Mouse (Mus musculus) adrenal gland, adult 2 months (tissue): Measurements from ENCODE around the gene Palld. TPM values are rescaled to one million over a fixed set of nuclear protein-coding genes. Genes with fewer than 3 reads are reported as not detected.

Experiments used
- DNase-seq: peaks from one replicate; pipeline ENCODE4 v3.0.0; 2021
- polyA plus RNA-seq: library from polyadenylated mRNA; depleted of rRNA; stranded (reverse); fragments of >200 nt; gene quantifications from 2 replicates; pipeline ENCODE4 v1.2.3, GENCODE M21; 2012
- total RNA-seq, 2 experiments: library from RNA; stranded (reverse); gene quantifications; 2 replicates each; pipeline ENCODE4 v1.2.3; 2021

The Palld gene
- total and polyA plus RNA-seq, 3 experiments, result 30.5 to 40.6 (median 35.8) TPM

- no peak for DNase-seq
Observed at GRCm38 (mm10) chr8:61685280-61685679, 217.2 kb downstream of the Palld start.

GRCm38 (mm10) chr8:61684280-61684939 is 218.1 kb downstream of the Palld start:
- no peak for DNase-seq

DNA sequence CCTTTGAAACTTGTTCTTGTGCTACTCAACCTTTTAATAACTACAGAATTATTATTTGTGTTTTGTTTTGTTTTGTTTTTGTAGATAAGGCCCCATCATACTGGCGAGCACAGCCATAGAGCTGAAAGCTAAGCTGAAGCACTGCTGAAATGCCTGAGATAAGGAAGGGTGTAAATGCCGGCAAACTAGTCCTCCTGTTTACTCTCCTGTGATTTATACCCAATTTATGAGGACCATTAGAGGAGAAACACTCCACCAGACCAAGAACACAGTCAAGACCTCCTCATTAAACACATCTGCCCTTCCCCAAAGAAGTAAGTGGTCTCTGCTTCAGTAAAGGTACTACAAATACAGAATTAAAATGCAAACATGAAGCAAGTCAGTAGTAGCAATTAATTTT is 219.6 kb downstream of the Palld start:
- no peak for DNase-seq

DNA sequence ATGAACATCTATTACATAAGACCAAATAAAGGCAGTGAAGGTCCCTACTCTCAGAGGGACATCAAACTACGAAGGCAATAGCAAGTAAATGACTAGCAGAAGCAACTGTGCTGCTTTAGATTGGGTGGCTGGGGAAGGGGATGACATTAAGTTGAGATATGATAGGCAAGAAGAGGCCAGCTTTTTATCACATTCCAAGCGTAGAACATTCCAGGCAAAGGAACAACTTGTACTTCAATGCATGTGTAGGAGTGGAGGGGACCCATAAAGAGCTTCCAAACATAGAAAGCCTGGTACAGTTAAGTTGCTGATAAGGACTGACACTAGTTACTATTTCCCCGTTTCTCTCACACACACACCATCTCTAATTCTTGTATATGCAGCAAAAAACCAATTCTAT is 221.3 kb downstream of the Palld start:
- no peak for DNase-seq

- no peak for DNase-seq
Observed at GRCm38 (mm10) chr8:61677227-61677626, 225.3 kb downstream of the Palld start.

DNA sequence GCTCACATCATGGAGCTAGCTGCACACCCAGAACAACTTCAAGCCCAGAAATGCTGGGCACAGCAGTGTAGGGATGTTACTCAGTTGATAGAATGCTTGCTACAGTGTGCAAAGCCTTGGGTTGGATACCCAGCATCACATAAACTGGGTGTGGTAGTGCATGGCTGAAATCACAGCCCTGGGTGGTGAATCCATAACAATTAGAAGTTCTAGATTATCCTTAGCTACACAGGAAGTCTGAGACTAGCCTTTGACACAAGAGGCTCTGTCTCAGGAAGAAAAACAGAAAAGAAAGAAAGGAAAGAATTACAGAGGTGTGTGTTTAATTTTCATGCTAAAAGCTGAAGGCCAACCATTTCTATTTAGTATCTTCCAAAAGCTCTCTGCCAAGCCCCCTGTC is 231.3 kb downstream of the Palld start:
- DNase-seq, result no peak

DNA sequence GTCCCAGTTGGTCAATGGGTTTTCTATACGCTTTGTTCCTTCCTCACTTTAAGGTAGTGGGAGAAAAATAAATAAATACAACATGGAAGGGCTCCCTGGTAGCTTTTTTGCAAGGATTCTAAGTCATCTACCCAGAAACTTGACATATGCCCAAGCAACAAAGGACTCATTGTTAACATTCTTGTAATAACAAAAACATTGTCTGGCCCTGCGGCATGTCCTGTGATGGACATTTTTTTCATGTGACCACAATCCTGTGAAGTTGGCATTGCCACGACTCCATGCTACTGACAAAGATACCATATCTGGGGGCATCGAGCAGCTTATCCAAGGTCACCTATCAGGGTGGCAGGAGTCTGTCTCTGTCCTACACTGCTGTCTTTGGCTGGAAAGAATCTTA is 232.1 kb downstream of the Palld start:
- no peak for DNase-seq

DNA sequence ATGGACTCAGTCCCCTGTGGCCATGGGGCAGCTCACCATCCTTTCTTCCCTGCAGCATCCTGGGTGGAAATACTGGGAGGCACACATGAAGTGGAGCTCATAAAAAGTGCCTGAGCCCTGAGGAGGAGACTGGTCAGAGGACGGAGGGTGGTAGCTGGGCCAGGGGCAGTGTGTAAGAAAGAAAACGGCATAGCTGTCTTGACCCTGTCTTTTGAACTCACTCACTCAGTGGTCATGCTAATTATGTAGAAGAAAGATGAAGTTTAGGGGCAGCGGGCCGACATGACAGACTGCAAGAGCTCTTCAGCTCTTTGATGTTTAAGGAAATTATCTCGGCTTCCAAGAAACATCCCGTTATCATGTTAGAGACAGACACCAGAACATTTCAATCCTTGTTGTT is 235.6 kb downstream of the Palld start:
- DNase-seq, result no peak

- peak; percentile 26 for DNase-seq
Observed at GRCm38 (mm10) chr8:61665021-61665420, 237.5 kb downstream of the Palld start.

DNA sequence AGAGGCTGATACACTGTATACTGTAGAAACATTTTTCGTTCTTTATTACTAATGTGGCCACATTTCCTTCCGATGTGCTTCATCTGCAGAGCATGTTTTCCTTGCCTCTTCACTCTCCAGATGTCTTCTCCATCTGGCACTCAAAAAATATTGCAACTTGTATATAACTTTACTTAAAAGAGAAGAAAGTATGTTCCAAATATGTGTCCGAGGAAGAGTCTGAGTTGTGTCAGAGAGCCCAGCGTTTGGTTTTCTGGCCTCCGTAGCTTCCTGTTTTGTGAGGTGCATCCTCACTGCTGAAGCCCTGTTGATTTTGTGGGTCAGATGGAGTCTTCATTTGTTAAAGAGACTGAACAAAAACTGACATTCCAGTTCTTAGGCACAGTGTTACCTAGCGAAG is 238.3 kb downstream of the Palld start:
- DNase-seq, result no peak

DNA sequence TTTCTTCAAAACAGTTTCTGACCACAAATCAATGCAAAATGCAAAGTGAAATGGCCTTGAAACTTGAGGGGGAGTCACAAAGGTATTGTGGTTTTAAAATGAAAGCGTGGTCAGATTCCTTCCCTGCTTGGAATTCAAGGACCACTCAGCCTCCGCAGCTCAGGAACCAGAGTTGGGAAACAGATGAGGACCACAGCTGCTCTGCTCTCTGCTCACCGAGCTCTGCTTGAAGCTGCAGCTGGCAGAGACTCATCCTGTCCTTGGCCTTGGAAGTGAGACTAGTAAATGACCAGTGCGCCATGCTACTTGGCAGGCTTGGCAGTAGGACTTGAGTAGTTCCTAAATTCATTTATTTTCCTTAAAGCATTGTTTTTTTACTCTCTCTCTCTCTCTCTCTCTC is 239.7 kb downstream of the Palld start:
- DNase-seq, result peak; percentile 72

- no peak for DNase-seq
Observed at GRCm38 (mm10) chr8:61661611-61662010, 240.9 kb downstream of the Palld start.

DNA sequence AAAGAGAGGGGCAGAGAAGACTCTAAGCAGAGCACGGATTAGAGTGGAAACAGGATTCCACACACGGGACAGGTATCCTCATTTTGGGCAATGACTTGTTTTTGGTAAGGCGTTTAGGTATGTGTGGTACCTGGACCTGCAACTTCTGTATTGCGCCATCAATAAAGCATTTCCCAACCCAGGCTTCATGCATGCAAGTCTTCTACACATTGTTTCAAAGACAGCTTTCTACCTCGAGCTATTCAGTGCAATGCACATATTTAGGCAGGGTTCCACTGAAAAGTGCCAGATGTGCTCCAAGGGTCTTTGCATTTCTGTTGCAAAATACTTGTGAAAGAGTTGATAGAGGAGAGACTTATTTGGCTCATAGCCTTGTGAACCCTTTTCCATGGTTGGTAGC is 241.5 kb downstream of the Palld start:
- DNase-seq, result no peak

GRCm38 (mm10) chr8:61651955-61652354 is 250.5 kb downstream of the Palld start:
- no peak for DNase-seq

DNA sequence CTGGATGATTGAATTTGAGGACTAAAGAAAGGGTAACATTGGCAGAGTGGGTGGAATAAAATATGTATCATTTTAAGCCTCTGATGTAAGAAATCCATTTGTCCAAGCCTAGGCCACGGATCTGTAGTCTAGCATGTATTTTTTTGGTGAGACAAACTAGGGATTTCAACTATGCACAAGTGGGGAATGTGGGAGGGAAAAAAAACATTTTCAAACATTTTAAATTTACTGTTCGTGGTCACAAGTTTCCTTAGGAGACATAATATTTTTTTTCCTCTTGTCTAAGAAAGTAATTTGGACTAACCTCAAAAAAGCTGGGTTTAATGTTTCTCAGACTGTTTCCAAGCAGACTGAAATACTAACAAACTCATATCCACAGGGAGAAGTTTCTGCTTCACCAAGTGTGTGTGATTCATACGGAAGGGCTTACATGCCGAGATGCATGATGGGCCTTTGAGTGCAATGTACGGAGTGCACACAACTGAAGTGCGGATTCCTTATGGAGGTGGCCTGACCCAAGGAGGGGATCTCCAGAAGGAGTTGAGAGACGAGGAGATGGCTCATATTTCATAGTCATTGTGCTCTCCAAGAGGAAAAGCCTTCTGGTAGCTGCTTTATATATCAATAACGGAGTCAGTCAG is 256.2 kb downstream of the Palld start:
- no peak for DNase-seq

- DNase-seq, result no peak
Observed at GRCm38 (mm10) chr8:61645642-61646041, 256.8 kb downstream of the Palld start.

GRCm38 (mm10) chr8:61643215-61643614 is 259.3 kb downstream of the Palld start:
- DNase-seq, result no peak

DNA sequence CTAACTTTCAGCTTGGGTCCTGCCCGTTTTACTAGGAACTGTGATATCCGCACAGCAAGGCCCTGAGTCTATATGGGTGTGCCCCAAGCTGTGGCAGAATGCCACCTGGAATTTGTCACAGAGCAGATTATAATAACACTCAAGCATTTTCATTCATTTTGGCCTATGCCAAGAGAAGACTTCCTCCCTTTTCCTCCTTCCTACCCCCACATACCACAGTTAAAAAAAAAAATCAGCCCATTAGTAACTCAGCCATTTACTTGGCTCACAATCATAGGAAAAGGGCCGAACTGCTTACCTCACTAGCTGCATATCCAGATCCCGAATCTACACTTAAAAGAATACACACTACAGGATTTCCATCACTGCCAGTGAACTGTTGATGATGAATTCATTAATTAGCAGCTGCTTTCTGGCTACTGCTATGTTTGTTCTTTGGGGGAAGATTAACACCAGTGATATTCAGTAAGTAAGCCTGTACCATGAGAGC is 260.1 kb downstream of the Palld start:
- DNase-seq, result no peak

DNA sequence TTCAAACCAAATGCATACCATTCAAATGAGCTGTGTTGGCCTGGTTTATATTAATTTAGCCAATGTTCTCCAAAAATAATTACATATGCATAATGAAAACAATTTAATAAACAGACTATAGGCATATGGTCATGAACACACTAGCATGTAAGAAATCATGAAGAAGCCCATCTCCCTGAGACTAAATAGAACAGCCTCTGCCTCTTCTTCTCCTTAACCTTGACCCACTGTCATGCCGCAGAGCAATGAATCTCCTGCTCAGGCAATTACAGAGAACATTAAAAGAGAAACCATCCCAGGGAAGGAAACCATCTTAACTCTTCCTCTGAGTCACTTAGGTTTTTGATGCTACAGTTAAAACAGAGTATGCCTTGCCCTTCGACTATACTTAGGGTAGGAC is 262.9 kb downstream of the Palld start:
- DNase-seq, result no peak

- DNase-seq, result peak; percentile 63
Observed at GRCm38 (mm10) chr8:61639008-61639407, 263.5 kb downstream of the Palld start.

GRCm38 (mm10) chr8:61637736-61638135 is 264.8 kb downstream of the Palld start:
- DNase-seq, result no peak

DNA sequence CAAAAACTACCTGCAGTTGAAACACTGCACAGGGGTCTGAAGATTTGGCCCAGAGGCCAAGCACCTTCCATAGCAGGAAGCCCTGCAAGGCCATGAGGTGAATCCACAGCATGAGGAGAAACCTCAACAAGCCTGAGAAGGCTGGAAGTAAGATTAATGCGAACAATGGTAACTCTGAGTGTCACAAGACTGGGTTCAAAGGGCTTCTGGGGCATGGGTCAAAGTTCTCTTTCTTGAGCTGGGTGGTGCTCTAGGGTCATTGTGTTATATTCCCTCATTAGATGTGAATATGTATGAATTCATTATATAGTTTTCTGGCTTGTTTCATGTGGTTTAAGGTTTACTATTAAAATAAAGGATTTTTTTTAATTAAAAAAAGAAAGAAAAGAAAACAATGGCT is 267.7 kb downstream of the Palld start:
- no peak for DNase-seq

- DNase-seq, result no peak
Observed at GRCm38 (mm10) chr8:61632331-61632730, 270.2 kb downstream of the Palld start.

- DNase-seq, result no peak
Observed at GRCm38 (mm10) chr8:61629631-61629968, 272.9 kb downstream of the Palld start.
